Mouse (Mus musculus) ovary, adult 18-20 months (tissue): Measurements from ENCODE around the gene Cd180.

ENCODE experiments used
- DNase-seq: peaks from one replicate; pipeline ENCODE4 v3.0.0; 2022; ENCODE audit warnings: low spot score, mixed read lengths

The Cd180 gene

DNA sequence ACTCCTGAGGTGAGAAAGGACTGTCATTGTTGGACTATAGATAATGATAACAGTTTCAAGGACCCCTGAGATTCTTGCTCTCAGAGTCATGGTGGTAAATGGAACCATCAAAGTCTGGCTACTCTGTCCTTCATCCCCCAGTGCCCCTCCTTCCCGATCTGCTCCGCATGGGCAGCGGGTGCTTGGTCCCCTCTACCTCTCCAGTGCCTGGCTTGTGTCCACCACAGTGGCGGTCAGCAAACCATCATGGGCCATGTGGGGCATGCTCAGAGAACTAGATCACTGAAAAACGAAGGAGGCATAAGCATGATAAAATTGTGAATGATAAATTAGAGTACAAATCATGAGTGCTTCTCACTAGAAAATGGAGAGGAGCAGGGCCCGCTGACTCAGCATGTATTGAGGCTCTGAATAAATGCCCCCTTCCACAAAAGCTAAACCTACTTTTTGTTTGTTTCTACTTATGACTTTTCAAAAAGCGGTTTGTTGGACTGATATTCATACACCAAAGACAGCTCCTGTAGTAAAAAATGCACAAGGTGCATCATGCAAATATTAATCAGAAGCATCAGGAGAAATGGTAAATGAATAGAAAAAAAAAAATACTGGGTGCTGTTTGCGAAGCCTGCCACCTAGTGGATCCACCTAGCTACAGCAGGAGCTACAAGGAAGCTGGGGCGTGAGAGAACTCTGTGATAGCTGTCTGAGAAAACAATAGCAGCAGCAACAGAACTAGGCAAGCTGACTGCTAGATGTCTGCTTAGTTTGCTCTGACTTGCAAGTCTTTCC lies 51.3 kb downstream of the Cd180 start:
- no peak for DNase-seq

DNA sequence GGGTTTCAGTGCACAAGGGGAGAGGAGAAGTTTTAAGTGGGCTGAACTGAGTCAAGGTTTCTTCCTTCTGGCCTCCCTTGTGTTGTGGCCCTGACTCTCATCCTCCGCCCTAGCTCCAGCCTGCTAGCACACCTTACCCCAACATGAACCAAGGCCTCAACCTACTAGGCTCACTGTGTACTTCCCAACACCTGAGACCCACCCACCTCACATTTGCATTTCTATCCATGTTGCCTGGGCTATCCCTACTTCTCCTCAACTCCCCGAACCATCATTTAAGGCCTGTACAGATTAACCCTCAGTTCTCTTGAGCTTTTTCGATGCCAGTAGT lies 51.9 kb downstream of the Cd180 start:
- DNase-seq, result no peak

DNA sequence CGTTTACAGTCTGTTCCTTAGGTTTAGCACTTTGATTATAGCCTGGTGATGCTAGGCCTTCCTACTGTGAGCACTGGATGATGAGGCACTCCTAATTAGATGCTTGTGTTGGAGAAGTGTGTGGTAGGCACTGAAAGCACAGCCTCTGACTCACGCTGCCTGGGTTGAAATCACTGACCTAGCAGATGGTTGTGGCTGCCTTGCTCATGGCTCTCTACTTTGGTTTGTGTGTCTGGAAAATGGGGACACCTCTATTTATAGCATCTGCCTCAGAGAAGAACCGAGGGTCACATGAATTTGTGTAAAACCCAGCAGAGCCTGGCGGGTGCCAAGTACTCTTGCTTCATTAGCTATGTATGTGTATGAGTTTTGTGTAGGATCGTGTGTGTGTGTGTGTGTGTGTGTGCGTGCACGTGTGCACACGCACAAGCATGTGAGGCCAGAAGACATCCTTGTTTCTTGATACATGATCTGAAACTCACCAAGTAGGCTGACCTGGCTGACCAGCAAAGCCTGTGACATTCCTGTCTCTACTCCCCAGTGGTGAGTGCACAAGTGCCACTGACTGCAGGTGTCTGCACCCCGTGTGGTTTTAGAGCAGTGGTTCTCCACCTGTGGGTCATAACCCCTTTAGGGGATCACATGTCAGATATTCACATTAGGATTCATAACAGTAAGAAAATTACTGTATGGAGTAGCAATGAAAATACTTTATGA lies 52.4 kb downstream of the Cd180 start:
- DNase-seq, result no peak

DNA sequence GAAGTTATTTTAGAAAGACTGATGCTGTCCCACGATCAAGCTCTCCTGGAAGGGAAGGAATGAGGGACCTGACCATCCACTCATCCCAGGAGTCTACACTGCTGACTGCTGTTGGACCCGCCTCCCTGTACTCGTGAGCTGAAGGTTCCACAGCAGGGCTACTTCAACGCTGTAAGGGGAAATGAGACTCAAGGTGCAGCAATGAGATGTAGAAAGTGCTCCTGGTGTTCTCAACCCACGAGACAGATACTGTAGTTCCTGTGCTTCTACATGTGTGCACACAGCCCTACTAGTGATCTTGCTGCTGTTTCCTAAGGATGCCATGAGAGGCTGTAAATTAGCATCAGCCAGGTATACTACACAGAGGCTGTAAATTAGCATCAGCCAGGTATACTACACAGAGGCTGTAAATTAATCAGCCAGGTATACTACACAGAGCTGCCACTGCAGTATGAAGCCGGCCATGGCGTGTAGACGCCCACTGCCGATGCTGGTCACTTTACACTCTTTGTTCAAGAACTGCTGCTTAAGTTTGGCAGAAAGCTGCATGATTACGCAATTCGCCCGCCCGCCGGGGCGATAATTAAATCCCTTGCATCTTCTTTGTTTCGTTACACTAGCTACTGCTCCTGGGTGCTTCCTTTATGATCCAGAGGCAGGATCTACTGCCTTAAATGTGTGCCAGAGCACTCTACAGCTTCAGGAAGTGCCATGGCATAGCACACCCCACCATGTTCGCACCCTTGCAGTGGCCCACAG lies 53.6 kb downstream of the Cd180 start:
- DNase-seq, result no peak

DNA sequence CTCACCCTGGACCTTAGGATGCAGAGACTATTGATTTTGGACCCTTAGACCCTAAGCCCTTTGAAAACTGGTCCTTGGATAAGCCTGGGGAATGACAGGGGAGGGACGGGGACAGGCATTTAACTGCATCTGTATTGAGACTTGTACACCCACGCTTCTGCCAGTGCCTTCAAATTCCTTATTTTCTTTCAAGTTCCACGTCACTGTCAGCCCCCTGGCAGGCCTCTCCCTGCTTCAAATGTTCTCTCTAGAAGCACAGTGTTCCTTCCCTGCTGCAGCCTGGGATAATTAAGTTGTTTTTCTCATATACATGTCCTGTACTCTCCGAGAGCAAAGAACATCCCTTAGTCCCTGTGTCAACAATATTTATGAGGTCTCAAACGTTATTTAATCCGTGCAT lies 55.8 kb downstream of the Cd180 start:
- no peak for DNase-seq

DNA sequence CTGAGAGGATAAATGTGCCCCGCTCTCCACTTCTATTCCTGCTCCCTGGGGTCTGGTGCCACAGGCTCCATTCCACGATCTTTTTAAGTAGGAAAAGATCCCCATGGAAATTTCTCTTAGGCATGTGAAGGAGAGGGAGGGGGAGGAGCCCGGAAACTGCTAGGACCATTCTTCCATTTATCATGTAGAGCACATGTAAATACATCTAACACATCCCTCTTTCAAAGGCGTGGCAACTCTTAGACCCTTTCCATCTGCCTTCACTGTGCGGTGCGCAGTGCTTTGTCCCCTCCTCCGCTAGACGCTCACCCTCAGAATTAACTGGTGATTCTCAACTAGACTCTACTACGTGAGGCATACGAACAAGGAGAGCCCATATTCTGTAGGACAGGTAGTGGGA lies 56.5 kb downstream of the Cd180 start:
- no peak for DNase-seq

- no peak for DNase-seq
These were observed 60.6 kb downstream of the Cd180 start for GRCm38 (mm10) chr13:102753714-102754556.

DNA sequence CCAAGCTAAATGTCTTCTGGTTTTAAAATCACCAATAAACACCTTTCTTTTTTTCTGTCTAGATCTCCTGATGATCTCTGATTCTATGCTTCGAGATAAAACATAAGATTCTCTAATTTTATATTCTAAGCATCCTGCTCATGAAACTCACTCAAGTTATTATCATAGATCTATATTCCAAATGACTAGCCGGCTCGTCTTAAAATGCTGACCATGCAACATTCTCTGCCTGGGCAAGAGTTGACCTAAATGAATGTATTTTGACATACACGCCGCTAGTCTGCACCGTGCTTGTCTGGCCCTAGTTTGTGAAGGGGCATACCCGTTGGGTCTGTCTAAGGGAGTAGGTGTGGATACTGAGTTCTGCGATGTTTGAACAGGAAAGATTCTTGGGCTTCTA lies 61.8 kb downstream of the Cd180 start:
- no peak for DNase-seq

- no peak for DNase-seq
These were observed 62.7 kb downstream of the Cd180 start for GRCm38 (mm10) chr13:102756071-102756470.

- DNase-seq, result no peak
These were observed 64.7 kb downstream of the Cd180 start for GRCm38 (mm10) chr13:102758021-102758420.

DNA sequence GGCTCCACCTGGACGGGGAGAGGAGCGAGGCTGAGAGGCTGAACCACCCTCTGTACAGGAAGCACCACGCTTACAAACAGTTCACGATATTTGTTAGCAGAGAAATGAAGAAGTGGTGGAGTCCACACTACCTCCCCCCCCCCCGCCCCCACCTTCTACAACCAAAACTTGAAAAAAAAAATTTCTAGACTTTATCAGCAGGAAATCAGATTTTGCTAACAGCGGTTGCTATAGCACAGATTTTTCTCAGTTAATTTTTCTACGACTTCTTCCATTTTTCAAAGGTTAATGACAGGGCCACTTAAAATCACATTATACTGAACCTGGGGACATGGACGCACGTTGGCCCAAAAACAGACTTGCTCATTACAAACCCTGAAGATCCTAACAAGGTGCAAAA lies 68.1 kb downstream of the Cd180 start:
- no peak for DNase-seq

DNA sequence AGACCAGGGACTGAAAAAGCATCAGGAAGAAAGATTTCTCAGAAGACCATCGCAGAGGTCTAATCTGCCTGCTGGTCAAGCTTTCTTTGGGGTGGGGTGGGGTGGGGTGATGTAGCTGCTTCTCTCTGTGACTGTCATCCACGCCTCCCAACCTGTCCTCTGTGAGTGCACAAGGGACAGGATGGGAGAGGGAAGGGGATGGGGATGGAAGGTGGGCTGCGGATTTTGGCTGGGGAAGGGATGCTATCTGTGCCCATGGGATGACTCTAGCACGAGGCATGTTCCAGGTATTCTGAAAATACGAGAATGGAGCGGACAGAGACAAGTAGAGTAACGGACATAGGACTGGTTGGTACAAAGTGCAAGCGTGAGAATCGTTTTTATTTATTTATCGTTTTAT lies 68.8 kb downstream of the Cd180 start:
- no peak for DNase-seq

GRCm38 (mm10) chr13:102764218-102764617 lies 70.9 kb downstream of the Cd180 start:
- no peak for DNase-seq

DNA sequence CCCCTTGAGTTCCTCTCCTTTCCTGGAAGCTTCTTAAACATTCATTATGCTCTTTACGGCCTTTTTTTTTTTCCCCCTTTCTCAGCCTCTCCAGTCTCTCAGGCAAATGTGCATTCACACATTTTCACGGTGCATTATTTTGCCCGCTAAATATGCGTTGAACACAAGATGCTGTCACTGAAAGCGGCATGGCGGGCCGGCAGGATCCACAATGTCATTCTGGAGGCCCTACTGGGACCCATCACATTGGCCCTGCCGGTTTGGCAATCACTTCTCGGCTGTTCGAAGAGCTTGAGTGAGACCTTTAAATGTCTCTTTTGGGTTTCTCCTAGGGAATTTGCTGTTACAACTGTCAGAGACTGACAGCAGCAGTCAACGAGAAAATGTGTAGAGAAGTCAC lies 71.9 kb downstream of the Cd180 start:
- no peak for DNase-seq

GRCm38 (mm10) chr13:102767110-102767509 lies 73.8 kb downstream of the Cd180 start:
- no peak for DNase-seq

- no peak for DNase-seq
These were observed 75.2 kb downstream of the Cd180 start for GRCm38 (mm10) chr13:102768512-102768911.

DNA sequence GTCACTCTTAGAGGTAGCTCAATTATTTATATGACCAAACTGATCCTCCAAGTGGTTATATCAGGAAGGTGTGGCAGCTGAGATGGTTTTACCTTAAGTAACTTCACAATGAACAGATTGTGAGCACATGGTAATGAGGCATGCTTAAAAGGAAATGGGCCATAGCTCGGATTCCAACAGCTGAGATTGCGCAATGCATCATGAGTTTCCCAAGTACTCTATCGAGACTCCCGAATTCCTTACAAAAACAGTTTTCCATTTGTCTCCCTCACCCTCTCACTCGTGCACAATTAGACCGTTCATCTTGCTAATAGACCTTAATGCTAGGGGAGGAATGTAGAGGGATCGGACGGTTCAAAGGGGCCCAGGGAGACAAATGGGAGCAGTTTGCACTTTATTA lies 76.8 kb downstream of the Cd180 start:
- DNase-seq, result no peak

GRCm38 (mm10) chr13:102773169-102773568 lies 79.8 kb downstream of the Cd180 start:
- DNase-seq, result no peak

DNA sequence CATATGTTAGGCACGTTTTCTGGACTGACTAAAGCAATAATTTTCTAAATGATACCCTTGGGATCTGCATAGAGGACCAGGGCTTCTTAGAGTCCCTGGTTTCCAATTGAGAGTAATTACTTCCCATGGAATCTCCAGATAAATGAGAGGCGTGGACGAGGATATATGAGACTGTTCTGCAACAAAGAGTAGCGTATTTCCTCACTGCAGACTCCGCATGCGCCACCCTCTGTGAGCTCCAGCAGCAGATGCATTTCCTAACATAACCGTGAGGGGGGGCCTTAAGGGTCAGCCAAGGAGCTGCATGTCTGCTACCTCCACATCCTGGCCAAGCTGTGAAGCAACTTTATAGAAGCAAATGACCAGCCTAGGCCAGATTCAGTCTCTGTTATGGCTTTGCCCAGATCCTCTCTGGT lies 81.4 kb downstream of the Cd180 start:
- no peak for DNase-seq

- DNase-seq, result no peak
These were observed 82.1 kb downstream of the Cd180 start for GRCm38 (mm10) chr13:102775506-102775905.

GRCm38 (mm10) chr13:102778859-102779258 lies 85.5 kb downstream of the Cd180 start:
- DNase-seq, result no peak

DNA sequence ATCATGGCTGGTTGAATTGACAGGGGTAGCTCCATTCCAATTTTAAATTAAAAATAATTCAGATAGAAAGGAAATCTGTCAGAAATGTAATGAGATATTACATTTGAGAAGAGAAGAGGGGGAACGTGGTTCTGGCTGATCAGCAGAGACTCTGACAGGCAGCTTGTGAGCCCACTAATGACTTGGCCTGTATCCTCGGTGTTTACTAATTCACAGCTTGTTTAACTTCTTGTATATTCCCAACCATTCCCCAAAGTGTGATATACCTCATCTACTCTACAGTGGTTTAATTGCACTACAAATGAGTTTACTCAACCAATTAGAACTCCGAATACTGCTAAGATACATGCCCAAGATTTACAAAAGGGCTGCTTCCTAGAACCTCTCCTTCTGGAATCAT lies 85.9 kb downstream of the Cd180 start:
- no peak for DNase-seq
